Mouse (Mus musculus): ENCODE data around the gene Rapgef6. TPM values are rescaled to one million over a fixed set of nuclear protein-coding genes. Genes with fewer than 3 reads are reported as not detected.

Rapgef6 gene
- polyA plus RNA-seq, 1 experiment, result 11.4 TPM

DNA sequence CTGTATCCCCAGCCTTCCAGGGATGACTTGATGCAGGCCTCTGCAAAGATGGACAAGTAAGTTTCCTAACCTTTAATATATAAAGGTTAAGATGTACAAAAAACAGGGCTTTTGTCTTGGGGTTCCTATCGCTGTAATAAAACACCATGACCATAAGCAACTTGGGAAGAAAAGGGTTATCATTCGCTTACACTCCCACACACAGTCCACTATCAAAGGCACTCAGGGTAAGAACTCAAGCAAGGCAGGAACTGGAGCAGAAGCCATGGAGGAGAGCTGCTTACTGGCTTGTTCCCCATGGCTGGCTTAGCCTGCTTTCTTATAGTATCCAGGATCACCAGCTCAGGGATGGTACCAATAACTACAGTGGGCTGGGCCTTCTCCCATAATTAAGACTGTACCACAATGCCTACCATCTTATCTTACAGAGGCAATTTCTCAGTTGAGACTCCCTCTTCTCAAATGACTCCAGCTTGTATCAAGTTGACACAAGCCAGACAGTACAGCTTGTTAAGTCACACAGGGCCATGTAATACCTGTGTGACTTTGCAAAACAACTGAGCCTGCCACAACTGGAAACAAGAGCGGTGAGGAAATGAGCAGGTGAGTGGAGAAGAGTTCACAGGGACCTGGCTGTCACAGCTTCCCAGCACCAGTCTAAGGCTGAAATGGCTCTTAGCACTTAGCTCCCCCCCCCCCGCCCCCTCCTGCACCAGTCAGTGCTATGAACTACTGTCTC lies 216.5 kb downstream of the Rapgef6 start:
- H3K27me3 ChIP-seq (ENCODE audit: control insufficient read depth, insufficient read depth, low read length), result no peaks in the 10 kb centered on the region
- 95% methylated on average over 4 of the region's 4 CpGs for WGBS

DNA sequence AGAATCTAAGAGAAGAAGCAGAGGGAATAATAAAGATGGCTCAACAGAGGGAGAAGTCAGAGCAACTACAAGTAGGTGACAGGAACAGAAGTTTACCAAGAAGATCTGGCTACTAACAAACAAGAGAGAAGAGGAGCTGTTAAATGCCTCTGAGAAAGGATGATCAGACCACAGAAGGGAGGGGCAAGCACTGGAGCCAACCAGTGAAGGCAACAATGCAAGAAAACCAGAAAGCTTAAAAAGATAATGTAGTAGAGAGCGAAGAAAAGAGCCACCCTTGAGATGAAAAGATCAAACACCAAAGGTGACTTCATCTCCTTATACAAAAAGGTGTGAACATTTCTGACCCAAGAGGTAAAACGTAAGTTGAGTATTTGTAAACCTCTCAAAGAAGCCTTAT lies 218.7 kb downstream of the Rapgef6 start:
- Histone ChIP-seq H3K27me3 (ENCODE audit: control insufficient read depth, insufficient read depth, low read length) (no peaks in the 10 kb centered on the region), H3K4me1 (ENCODE audit: control insufficient read depth, insufficient read depth, insufficient read length, low read length) (peaks cover 4% of the 10 kb centered on the region; the same call in 1 of the 2 replicates), H3K27ac (ENCODE audit: insufficient read depth, low read depth, low read length) (no peak overlapping the region), H3K36me3 (ENCODE audit: control insufficient read depth, insufficient read depth, low read length) (peaks cover 32% of the 10 kb centered on the region), H3K4me3 (ENCODE audit: low read depth, low read length) (no peak overlapping the region)
- no peak for TF ChIP-seq POLR2A (IDR thresholded peaks at IDR 0.05; ENCODE audit: low read depth, low read length)
- no peak for TF ChIP-seq CTCF (IDR thresholded peaks at IDR 0.05; ENCODE audit: extremely low read depth, insufficient read length, insufficient replicate concordance, low read depth, low read length)
- WGBS, result 93% methylated on average over 2 of the region's 2 CpGs

More for the DNA sequence above, 216.5 kb downstream of the Rapgef6 start:
- TF ChIP-seq POLR2A (IDR thresholded peaks at IDR 0.05; ENCODE audit: low read depth, low read length) (no peak), CTCF (IDR thresholded peaks at IDR 0.05; ENCODE audit: extremely low read depth, insufficient read length, insufficient replicate concordance, low read depth, low read length) (no peak)
- Histone ChIP-seq H3K4me3 (ENCODE audit: low read depth, low read length) (no peak overlapping the region), H3K4me1 (ENCODE audit: control insufficient read depth, insufficient read depth, insufficient read length, low read length) (peaks cover 4% of the 10 kb centered on the region; the same call in 1 of the 2 replicates), H3K27ac (ENCODE audit: insufficient read depth, low read depth, low read length) (no peak overlapping the region), H3K36me3 (ENCODE audit: control insufficient read depth, insufficient read depth, low read length) (peaks cover 41% of the 10 kb centered on the region)

DNA sequence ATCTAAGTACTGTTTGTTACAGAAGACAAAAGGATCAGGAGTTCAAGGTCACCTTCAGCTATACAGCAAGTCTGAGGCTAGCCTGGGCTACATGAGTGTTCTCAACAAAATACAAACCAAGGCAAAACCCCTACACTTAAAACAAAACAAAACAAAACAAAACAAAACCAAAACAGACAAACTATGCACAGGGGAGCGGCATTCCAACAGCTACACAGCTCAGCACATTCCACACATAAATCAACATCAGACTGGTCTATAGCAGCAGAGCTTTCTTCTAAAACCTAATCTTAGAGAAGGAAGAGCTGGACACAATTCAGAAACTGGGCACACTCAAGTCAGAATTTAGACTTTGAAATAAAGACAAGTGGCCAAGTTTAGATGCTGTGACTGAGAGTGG lies 221.6 kb downstream of the Rapgef6 start:
- H3K27ac ChIP-seq (ENCODE audit: insufficient read depth, low read depth, low read length), result no peak overlapping the region
- TF ChIP-seq POLR2A (IDR thresholded peaks at IDR 0.05; ENCODE audit: low read depth, low read length) (no peak), CTCF (IDR thresholded peaks at IDR 0.05; ENCODE audit: extremely low read depth, insufficient read length, insufficient replicate concordance, low read depth, low read length) (no peak)
- WGBS, result 87% methylated on average over 1 of the region's 1 CpGs
- H3K4me3 ChIP-seq (ENCODE audit: low read depth, low read length), result no peak overlapping the region
- peaks cover 20% of the 10 kb centered on the region for H3K36me3 ChIP-seq (ENCODE audit: control insufficient read depth, insufficient read depth, low read length)
- H3K4me1 ChIP-seq (ENCODE audit: control insufficient read depth, insufficient read depth, insufficient read length, low read length), result no peaks in the 10 kb centered on the region
- H3K27me3 ChIP-seq (ENCODE audit: control insufficient read depth, insufficient read depth, low read length), result no peaks in the 10 kb centered on the region

Other genes starting within 250 kb of the Rapgef6 start
- 0.42 and 0.81 TPM in 2 replicates for gene Acsl6, start 219.0 kb upstream of the Rapgef6 start, polyA plus RNA-seq (2012; rRNA removed)
- gene Meikin, start 152.2 kb upstream of the Rapgef6 start, polyA plus RNA-seq (2012; rRNA removed), result not detected in 2 replicates
- gene Fnip1, start 84.6 kb upstream of the Rapgef6 start, polyA plus RNA-seq (2012; rRNA removed), result 0.74 and 1.9 TPM in 2 replicates

All from small intestine, adult 2 months (tissue).